Mouse (Mus musculus) urinary bladder, adult 2 months (tissue): ENCODE results near the gene Mex3a. TPM values are rescaled to one million over a fixed set of nuclear protein-coding genes. Genes with fewer than 3 reads are reported as not detected.
A peak's percentile ranks its signal among the peaks of the same experiment; 100 is the strongest.

Source experiments
- DNase-seq: peaks from one replicate; pipeline ENCODE4 v3.0.0; 2022; ENCODE audit warnings: low spot score
- polyA plus RNA-seq: library from polyadenylated mRNA; depleted of rRNA; stranded (reverse); fragments of >200 nt; gene quantifications from 2 replicates; pipeline ENCODE4 v1.2.3, GENCODE M21; 2012

Gene Mex3a
- polyA plus RNA-seq, 1 experiment, result 1.8 TPM

- no peak for DNase-seq
Measured at GRCm38 (mm10) chr3:88543651-88544410, 11.6 kb downstream of the Mex3a start.

- DNase-seq, result no peak
Measured at GRCm38 (mm10) chr3:88544514-88544913, 12.3 kb downstream of the Mex3a start.

GRCm38 (mm10) chr3:88544955-88545591, 12.9 kb downstream of the Mex3a start:
- DNase-seq, result no peak

DNA sequence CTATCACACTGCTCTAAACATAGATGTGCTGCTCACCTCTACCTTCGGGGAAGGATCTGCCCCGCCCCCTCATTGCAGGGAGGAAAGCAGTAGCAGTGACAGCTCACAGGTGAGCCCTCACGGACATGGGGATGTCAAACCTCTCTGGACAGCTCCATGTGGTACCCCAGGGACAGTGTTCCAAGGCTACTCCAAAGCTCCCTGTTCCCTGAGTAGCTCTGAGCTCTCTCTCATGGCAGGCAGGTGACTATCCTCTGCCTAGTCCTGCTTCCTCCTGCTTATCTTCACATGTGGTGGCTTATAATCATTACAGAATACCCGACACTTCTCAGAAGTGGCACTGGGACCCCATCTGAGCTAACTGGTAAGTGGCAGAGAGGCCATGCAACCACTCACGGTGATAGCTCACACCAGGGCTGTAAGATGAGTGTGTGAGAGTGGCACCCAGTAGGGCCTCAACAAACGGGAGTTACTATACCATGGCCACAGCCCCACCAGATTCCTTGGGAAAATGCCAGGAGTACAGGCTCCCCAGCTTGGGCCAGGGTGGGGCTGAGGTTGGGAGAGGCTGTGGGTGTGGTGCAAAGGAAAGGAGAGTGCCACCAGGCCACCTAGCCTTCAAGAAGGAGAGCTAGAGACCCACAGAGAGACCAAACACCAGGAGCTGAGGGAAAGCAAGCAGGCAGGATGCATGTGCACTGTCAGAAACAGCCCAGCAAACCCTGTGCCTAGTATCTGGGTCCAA, 14.7 kb downstream of the Mex3a start:
- no peak for DNase-seq

GRCm38 (mm10) chr3:88548180-88548917, 16.2 kb downstream of the Mex3a start, which contains the start of gene Rab25:
Gene Rab25, minus strand, starts transcription at chr3:88548300.
- no peak for DNase-seq

- DNase-seq, result no peak
Measured at GRCm38 (mm10) chr3:88551586-88551985, 19.4 kb downstream of the Mex3a start.

DNA sequence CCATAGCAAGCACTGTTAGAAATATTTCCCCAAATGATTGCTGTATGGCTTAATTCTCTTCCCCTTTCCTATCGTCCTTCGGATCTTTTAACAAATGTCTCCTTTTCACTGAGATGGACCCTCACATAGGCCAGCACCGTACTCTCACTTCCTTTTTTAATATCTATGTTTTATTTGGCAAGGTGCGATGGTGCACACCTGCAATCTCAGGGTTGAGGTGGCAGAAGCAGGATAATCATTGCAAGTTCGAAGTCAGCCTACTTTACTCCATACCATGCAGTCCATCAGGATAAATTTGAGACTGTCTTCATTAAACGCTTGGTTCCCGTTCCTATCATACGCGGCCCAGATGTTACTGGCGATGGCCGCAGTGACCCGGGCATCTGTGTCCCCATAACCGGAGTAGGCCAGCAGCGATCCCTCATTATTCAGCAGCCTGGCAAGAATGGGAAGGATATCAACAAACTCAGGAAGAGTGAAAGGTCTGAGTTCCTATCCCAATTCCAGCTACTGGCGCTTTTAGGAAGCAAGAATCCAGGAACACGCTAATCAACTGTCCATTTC, 20.0 kb downstream of the Mex3a start:
- no peak for DNase-seq

DNA sequence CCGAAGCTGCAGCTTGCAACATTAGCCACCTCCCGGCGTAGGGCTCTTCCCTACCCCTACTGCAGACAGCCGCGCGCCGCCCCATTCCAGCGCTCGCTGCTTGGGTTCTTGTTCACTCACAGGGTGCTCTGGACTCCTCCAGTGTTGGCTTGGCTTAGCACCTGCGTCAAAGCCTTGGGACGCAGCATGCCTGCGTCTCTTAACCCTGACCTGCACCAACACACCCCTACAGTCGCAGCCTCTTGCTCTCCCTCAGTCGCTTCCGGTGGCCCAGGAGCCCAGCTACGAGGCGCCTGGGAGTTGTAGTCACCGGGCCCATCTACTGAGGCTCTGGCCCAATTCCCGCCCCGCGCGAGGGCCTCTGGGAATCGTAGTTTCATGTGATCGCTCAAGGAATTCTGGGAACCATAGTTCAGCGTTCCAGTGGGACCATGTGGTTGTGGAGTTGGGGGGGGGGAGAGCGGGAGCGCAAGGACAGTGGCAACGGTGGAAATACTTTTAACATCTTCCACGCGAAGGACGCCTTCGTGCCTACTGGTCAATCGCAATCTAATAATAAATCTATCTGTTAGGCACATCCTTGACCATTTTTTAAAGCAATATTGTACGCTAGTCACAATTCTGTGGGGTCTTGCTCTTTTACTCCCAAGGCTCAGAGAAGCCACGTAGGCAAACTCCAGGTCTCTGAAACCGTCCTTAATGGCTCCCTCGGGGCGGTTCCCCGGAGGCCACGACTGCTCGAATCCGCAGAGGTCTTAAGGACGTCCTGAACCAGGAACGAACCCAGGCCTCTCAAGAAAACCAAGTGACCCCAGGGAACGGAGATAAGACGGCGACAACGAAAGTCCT, 20.7 kb downstream of the Mex3a start, which contains the start of gene Lamtor2:
Gene Lamtor2 (minus strand): TSS at position 399 of the 849 bp plus-strand sequence.
- peak; percentile 88 for DNase-seq

- DNase-seq, result peak; percentile 97
Measured at GRCm38 (mm10) chr3:88553525-88553879, 21.3 kb downstream of the Mex3a start, which contains the start of gene Ubqln4. Gene Ubqln4, plus strand, starts transcription at chr3:88553758.

DNA sequence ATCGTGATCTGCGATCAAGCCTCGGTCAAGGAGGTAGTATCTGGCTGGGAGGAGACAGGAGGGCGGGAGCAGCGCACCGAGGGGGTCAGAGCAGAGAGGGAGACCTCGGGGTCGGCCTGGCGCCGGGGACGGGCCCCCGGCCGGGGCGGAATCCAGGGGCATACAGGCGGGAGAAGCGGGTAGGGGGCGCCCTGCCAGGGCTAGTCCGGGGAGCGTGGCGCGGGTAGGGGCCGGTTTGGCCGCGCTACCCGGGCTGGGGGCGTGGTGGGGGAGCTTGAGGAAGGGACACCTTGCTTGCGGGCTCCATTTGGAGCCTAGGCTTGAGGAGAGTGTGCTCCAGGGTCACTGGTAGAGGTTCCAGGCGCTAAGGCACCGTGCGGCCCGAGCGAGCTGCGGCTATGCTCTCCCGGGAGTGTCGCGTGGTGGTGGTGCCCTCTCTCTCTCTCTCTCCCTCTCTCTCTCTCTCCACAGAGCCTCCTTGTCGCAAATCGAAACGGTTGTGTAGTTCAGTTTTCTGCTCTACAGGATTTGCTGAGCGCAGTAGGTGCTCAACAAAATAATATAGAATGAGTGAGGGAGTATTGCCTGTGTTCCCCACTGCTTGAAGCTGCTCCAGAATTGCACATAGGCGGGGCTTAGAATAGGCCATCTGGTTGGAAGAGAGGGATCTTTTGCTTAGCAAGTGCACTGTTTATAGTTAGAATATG, 21.8 kb downstream of the Mex3a start:
- no peak for DNase-seq

DNA sequence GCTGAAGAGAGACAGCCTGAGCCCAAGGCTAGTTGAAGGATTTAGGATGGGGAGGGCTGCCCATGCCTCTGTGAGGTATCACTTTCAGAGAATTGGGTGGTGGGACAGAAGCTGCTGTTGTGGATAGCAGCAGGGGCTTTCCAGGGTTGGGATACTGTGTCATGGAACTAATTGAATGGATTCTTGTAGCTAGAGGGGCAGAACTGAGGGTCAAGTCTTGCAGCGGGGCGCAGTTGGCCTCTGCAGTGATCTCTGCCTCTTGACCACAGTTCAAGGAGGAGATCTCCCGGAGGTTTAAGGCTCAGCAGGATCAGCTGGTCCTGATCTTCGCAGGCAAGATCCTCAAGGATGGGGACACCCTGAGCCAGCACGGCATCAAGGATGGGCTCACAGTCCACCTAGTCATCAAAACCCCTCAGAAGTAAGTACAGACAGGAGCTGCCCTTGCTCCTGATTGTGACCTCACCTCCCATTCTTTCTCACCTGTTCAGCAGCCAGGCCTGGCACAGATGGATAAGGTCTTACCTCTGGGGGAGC, 22.9 kb downstream of the Mex3a start:
- no peak for DNase-seq

DNA sequence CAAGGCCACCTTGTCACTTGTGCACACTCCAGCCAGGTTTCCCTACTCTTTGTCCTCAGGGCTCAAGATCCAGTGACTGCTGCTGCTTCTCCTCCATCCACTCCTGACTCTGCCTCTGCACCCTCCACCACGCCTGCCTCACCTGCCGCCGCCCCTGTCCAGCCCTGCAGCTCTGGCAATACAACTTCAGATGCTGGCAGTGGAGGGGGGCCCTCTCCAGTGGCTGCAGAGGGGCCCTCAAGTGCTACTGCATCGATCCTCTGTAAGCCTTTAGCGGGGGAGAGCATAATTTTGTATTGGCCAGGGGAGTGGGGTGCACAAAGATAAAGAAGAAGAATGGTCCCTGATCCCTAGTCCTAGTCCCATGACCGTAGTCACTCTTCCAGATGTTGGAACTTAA, 23.5 kb downstream of the Mex3a start:
- DNase-seq, result no peak

- no peak for DNase-seq
Measured at GRCm38 (mm10) chr3:88556616-88557015, 24.4 kb downstream of the Mex3a start.

GRCm38 (mm10) chr3:88559596-88559995, 27.4 kb downstream of the Mex3a start:
- no peak for DNase-seq

DNA sequence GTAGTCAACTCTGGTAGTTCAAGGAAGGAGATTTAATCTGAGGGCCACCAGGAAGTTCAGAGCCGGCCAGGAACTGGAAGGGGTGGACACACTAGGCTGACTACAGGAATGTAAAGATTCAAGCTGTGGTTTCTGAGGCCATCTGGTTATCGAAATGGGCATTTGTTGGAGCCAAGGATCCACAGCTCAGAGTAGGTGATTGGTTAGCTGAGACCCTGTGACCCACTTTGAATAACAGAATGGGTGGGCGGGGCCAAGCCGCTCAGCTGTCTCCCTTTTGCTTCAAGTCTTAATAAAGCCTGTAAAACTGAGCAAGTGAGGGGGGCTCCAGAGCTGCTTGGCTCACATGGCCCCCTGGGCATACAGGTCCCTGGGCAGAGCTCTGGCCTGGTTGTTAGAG, 29.8 kb downstream of the Mex3a start:
- DNase-seq, result no peak

- DNase-seq, result no peak
Measured at GRCm38 (mm10) chr3:88563442-88563841, 31.2 kb downstream of the Mex3a start.

- DNase-seq, result no peak
Measured at GRCm38 (mm10) chr3:88563966-88564365, 31.8 kb downstream of the Mex3a start.

DNA sequence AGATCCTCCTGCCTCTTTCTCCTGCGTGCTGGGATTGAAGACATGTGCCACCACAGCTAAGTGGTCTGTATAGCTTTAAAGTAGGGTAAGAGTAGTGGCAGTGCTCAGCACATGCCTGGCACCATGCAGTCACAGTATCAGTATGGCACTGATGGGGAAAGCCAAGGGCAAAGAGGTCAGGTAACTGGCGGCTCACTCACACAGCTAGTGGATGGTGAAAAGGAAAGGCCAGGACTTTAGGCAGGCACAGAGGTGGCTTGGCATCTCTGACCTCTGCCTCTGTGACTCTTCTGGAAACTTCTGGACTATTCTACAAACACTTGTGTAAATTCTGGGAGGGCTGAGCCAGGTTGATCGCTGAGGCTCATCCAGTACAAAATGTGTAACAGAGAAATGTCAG, 33.9 kb downstream of the Mex3a start:
- no peak for DNase-seq

DNA sequence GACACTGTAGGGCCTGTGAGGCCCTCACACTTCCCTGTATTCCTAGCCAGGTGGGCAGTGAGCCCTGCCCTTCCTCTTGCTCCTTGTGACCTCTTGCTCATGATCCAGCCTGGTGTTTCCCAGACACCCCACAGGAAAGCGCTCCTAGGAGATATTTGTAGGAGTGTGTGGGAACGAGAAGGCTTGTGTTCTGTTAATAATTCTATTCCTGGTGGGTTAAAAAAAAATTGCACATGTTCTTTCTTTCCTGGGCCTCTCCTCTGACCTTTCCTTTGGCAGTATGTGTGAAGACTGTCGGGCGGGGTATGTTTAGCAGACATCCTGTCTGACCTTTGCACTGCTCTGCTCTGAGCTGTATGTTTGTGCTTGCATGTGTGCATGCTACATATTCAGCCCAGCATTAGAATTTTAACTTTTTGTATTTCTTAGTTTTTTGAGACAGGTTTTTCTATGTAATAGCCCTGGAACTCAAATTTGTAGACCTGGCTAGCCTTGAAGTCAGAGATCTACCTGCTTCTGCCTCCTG, 34.4 kb downstream of the Mex3a start:
- no peak for DNase-seq
